Mouse (Mus musculus) central nervous system, embryonic 18 days (tissue): ENCODE data around the gene H2-M5. TPM values are rescaled to one million over a fixed set of nuclear protein-coding genes. Genes with fewer than 3 reads are reported as not detected.

Source experiments
- polyA plus RNA-seq: library from polyadenylated mRNA; depleted of rRNA; stranded (reverse); fragments of >200 nt; gene quantifications from 2 replicates; pipeline ENCODE4 v1.2.3, GENCODE M21; 2012; rRNA removed

Gene H2-M5
- polyA plus RNA-seq = 13.8 and 14.5 TPM in 2 replicates

DNA sequence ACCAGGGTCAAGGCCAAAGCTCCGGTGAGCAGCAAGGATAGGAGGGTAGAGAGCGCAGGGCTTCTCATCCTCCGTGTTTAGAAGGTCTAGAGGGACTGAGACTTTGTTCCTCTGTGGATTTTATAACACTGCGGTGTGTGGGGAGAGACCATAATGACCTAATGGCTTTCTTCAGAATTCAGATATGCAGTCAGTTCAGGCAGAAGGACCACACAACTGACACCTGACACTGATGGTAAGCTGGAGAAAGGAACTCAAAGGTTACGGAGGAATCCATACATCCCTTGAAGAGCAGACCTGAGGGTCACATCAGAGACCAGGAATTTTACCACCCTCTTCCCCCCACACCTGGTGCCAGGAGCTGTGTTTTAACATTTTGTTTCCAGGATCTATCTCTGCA lies at the start of gene H2-M5:
TSS of gene H2-M5 (minus strand) at position 101 of the 400 bp plus-strand sequence.

DNA sequence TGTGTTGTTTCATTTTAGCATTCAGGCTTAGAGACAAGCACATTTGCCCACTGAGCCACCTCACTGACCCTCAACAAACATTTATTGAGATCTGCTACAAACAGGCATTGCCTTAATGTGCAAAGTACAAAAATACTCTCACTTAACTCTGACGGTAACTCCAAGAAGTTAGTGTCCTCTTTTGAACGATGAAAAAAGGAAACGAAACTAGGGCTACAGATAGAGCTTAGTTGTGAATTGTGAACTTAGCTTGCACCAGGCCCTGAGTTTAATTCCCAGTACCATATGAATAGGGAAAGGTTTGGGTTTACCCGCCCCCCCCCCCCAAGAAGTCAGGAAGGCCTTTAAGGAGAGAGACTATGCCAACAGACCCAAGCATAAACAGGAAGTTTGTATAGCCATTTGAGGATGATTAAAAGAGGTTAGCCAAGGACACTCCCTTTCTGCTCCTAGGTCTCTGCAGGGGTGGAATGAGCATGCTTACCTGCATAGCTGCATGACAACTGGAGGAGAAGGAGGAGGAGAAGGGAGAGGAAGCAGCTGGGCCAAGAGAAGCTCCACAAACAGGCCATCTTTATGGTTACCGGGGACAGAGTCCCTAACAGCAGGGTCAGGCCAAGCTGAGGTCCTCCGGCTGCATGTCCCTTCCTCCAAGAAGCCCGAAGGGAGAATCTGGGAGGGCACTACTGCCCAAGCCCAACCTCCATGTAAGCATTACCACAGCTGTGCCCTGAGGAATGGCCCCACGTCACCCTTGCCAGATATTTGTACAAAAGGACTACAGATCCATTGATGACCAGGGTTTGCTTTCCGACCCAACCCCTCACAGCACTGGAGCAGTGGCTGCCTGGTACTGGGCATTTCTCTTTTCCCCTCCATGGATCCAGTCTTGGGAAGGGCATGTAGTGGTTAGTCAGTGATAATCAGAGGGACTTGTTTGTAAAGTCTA lies 33.6 kb upstream of the H2-M5 start, which contains the start of gene Mog:
TSS of gene Mog (minus strand) at position 771 of the 949 bp plus-strand sequence.

DNA sequence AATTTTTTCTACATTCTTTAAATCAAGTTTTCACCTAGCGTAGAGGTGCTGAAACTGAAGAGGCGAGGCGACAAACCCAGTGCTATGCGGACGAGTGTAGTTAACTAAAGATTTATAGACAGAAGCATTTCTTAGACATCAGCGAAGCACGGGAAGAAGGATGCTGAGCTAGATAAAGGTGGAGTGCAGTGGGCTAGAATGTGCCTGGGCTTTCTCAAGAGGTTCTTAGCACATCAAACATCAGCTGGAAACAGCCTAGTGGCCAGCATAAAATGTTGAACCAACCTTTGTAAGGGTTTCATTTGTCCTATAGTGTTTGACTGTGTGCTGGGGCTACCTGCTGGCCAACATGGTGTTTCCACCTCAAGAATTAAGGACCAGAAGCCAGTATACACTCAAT lies 11.5 kb upstream of the H2-M5 start, which contains the start of gene Zfp57:
TSS of gene Zfp57 (plus strand) at position 301 of the 400 bp plus-strand sequence.

DNA sequence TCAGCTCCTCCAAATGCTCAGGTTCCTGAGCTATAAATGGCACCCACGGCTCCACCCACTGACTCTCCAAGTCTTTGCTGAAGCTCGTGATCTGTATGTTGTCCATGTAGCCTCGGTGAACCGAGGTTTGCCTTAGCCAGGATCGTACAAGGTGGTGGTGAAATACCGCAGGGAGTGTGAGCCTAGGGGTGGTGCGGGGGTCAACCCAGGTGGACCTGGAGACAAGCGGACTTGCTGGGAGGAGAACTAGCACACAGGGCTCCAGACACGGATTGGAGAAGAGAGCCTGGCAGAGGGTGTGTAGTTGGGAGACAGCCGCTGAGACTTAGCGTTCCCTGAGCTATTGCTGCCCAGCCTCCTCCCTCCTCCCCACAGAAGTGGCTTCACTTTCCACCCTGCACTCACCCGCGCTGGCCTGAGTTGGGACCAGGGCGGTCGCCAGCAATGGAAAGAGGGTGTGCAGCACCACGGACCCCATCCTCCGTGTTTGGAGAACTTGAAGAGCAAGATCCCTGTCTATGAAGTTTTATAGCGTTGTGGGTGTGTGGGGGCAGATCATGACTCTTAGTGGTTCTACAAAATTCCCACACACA lies 8.0 kb downstream of the H2-M5 start, which contains the start of gene 2410137M14Rik:
TSS of gene 2410137M14Rik (minus strand) at position 17 of the 593 bp plus-strand sequence.

DNA sequence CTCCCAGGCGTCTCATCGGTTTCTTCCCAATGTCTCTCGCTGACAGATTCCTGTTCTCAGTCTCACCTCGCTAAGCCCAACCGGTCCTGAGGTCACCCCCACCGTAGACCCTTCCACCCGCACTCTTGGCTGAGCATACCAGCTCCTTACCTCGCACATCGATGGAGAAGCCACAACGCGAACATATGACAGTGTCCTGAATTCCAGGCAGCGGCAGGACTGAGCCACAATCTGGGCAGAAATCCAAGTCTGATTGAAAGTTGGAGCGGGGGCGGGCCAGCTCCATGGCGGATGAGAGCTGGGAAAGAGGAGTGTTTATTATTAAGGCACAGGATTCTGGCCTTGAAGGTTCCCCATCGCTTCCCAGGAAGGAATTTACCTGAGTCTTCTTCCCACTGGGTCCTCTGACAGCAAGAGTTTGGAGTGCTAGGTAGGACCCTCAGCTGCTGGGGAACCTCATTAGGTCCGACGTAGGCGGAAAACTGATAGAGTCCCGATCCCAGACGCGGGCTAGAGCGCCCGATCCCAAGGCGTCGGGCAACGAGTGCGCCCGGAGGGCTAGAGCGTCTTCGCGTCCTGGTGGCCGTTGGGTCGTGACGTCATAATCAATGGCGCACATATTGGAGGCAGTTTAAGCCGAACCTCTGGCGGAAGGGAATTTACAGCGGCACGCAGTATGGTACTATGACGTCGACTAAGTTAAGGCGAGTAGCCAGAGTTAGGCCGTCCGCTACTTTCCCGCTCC lies 31.2 kb downstream of the H2-M5 start, which contains the start of the genes Znrd1 and Znrd1as:
TSS of gene Znrd1 (minus strand) at position 561 of the 745 bp plus-strand sequence.
TSS of gene Znrd1as (plus strand) at position 594 of the 745 bp plus-strand sequence.

DNA sequence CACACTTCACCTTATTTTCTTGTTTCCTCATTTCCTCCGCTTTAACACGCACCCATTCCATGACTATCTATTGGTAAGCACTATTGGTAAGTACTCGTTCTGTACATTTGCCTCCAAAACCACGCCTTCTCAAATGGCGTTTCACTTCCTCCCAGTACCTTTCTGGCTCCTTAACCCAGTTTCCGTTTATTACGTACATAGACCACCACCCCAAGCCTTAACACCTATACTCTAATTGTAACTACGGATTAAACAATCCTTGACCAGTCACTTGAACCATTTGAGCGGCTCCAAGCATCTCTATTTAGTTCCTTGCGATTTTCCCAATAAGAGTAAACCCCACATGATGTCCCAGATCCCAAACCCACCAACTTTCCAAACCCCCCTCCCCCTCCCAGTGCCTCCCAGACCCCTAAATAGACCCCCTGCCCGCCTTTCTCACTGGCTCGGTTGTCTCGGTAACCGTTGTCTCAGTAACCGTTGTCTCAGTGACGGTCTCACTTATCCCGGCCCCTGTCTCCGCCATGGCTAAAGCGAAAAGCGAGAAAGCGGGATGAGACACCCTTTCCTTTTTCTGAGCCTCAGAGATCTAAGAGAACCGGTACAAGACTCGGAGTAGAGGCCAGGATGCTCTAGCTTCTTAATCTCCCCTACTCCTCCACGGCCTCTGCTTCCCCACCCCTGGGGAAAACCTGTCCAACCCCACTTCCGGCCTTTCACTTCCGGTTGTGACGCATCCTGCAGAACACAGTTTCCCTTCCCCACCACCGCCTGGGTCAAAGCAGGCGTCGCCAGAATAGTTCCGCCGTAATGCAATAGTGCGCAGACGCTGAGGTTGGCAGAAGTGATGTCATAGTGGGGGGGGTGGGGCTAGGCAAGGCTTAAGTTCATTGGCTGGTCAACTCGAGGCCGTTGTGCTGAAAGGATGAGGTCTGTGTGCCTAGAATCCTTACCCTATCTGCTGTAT lies 38.1 kb downstream of the H2-M5 start, which contains the start of gene Ppp1r11:
TSS of gene Ppp1r11 (minus strand) at position 761 of the 967 bp plus-strand sequence.

DNA sequence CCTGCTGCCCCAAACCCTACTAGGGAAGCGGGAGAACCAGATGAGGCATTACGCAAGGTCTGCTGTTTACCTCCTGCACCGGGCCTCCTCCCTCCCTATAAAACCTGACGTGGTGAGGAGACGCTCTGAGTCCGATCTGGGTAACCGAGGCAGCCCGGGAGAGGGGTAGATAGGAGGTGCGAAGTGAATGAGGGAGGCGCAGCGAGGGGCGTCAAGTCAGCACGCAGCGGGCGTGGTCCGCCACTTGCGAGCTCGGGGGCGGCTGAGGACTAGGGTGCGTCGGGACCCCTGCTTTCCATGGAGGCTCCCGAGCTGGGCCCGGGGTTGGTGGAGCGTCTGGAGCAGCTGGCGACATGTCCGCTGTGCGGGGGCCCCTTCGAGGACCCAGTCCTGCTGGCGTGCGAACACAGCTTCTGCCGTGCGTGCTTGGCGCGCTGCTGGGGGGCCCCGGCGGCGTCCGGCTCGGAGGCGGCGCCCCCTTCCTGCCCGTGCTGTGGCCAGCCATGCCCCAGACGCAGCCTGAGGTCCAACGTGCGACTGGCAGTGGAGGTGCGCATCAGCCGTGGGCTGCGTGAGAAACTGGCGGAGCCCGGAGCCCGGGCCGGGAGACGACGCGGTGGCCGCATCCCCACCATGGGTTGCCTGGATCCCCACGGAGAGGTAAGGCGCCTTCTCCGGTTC lies 46.4 kb downstream of the H2-M5 start, which contains the start of gene Rnf39:
TSS of gene Rnf39 (plus strand) at position 128 of the 681 bp plus-strand sequence.

Other genes with a start within 250 kb of the H2-M5 start
- not detected in 2 replicates for gene H2-M10.5, start 216.6 kb downstream of the H2-M5 start, polyA plus RNA-seq
- not detected in 2 replicates for gene H2-M10.6, start 177.4 kb downstream of the H2-M5 start, polyA plus RNA-seq
- gene Trim26, start 152.4 kb downstream of the H2-M5 start, polyA plus RNA-seq = 27.3 and 28.2 TPM in 2 replicates
- 0.43 and 3.0 TPM in 2 replicates for gene Trim15, start 122.3 kb downstream of the H2-M5 start, polyA plus RNA-seq
- 0.05 TPM in 2 replicates for gene Trim10, start 120.0 kb downstream of the H2-M5 start, polyA plus RNA-seq
- gene Trim40, start 99.4 kb downstream of the H2-M5 start, polyA plus RNA-seq = 0.15 and 0.21 TPM in 2 replicates
- not detected in 2 replicates for gene Trim31, start 91.4 kb downstream of the H2-M5 start, polyA plus RNA-seq
- 1.5 and 2.0 TPM in 2 replicates for gene Rnf39, start 46.6 kb downstream of the H2-M5 start, polyA plus RNA-seq
- gene Ppp1r11, start 37.8 kb downstream of the H2-M5 start, polyA plus RNA-seq = 154 and 160 TPM in 2 replicates
- 42.6 and 42.9 TPM in 2 replicates for gene Znrd1, start 31.0 kb downstream of the H2-M5 start, polyA plus RNA-seq
- gene Znrd1as, start 30.9 kb downstream of the H2-M5 start, polyA plus RNA-seq = 4.1 and 4.6 TPM in 2 replicates
- 1.6 and 1.9 TPM in 2 replicates for gene 2410137M14Rik, start 8.3 kb downstream of the H2-M5 start, polyA plus RNA-seq
- 444 and 477 TPM in 2 replicates for gene Zfp57, start 11.6 kb upstream of the H2-M5 start, polyA plus RNA-seq
- gene Mog, start 33.9 kb upstream of the H2-M5 start, polyA plus RNA-seq = 0.08 and 0.11 TPM in 2 replicates
- gene Gabbr1, start 56.4 kb upstream of the H2-M5 start, polyA plus RNA-seq = 279 and 285 TPM in 2 replicates
- not detected in 2 replicates for gene Olfr90, start 99.0 kb upstream of the H2-M5 start, polyA plus RNA-seq
- not detected in 2 replicates for gene Olfr91, start 108.7 kb upstream of the H2-M5 start, polyA plus RNA-seq
- gene Olfr92, start 130.6 kb upstream of the H2-M5 start, polyA plus RNA-seq = not detected in 2 replicates
- not detected in 2 replicates for gene Olfr93, start 172.0 kb upstream of the H2-M5 start, polyA plus RNA-seq
- not detected in 2 replicates for gene Ubd, start 204.4 kb upstream of the H2-M5 start, polyA plus RNA-seq
- gene Olfr94, start 211.5 kb upstream of the H2-M5 start, polyA plus RNA-seq = not detected in 2 replicates
- 0.03 and 0.04 TPM in 2 replicates for gene Olfr95, start 223.6 kb upstream of the H2-M5 start, polyA plus RNA-seq
- not detected in 2 replicates for gene Olfr96, start 230.6 kb upstream of the H2-M5 start, polyA plus RNA-seq
- not detected in 2 replicates for gene Olfr97, start 247.8 kb upstream of the H2-M5 start, polyA plus RNA-seq